Mouse (Mus musculus): ENCODE data around the gene Hist1h1t.

- no peak for TF ChIP-seq CTCF (IDR thresholded peaks at IDR 0.05; ENCODE audit: borderline replicate concordance, control insufficient read depth, extremely low read depth, insufficient read depth, low read length, poor library complexity)
- TF ChIP-seq POLR2A (IDR thresholded peaks at IDR 0.05; ENCODE audit: control insufficient read depth, extremely low read depth, insufficient read depth, low read length, poor library complexity), result no peak
Measured at GRCm38 (mm10) chr13:23687907-23688306, 7.7 kb upstream of the Hist1h1t start.

Data from thymus, adult 2 months (tissue).